Mouse (Mus musculus) limb, embryonic 15.5 days (tissue): ENCODE data around the gene Cylc1. TPM values are rescaled to one million over a fixed set of nuclear protein-coding genes. Genes with fewer than 3 reads are reported as not detected.

ENCODE experiments used
- ATAC-seq: fragments of 200-750 bp; cut with Nextera tagmentation; 2 replicates; pipeline ENCODE4 v1.8.0; 2017; ENCODE audit warnings: low read depth, moderate TSS enrichment; ENCODE audit not compliant: insufficient number of reproducible peaks, low FRiP score, low TSS enrichment
- H3K27ac ChIP-seq: fragments of 300-500 bp; sonication (generic); 2 replicates; pipeline ENCODE4 v1.5.1; 2015; ENCODE audit warnings: moderate library complexity, mild to moderate bottlenecking, inconsistent platforms
- H3K27me3 ChIP-seq: fragments of 300-500 bp; sonication (generic); 2 replicates; pipeline ENCODE4 v1.6.1; 2015; ENCODE audit warnings: inconsistent platforms
- H3K36me3 ChIP-seq: fragments of 300-500 bp; sonication (generic); 2 replicates; pipeline ENCODE4 v1.6.1; 2015; ENCODE audit warnings: inconsistent platforms
- H3K4me1 ChIP-seq: fragments of 300-500 bp; sonication (generic); 2 replicates; pipeline ENCODE4 v1.6.1; 2015; ENCODE audit warnings: inconsistent platforms
- H3K4me2 ChIP-seq: fragments of 300-500 bp; sonication (generic); 2 replicates; pipeline ENCODE4 v1.6.1; 2015; ENCODE audit warnings: mild to moderate bottlenecking, inconsistent platforms
- H3K4me3 ChIP-seq: fragments of 300-500 bp; sonication (generic); 2 replicates; pipeline ENCODE4 v1.5.1; 2015; ENCODE audit warnings: mild to moderate bottlenecking, inconsistent platforms
- H3K9ac ChIP-seq: fragments of 300-500 bp; sonication (generic); 2 replicates; pipeline ENCODE4 v1.6.1; 2015; ENCODE audit warnings: inconsistent platforms
- H3K9me3 ChIP-seq: fragments of 300-500 bp; sonication (generic); 2 replicates; pipeline ENCODE4 v1.6.1; 2016; ENCODE audit warnings: inconsistent platforms
- WGBS: fragments of 180-500 bp; shearing (Covaris S2); methylation state at CpG from one replicate; pipeline ENCODE4 v1.1.7; 2015; 5-methylcytosine and 5-hydroxymethylcytosine counted together
- polyA plus RNA-seq: library from polyadenylated mRNA; unstranded; fragments of >200 nt; fragmentation: Nextera tagmentation; extraction: Ambion mirVana; gene quantifications from 2 replicates; pipeline ENCODE4 v1.2.1, GENCODE M21; 2015

The Cylc1 gene
- polyA plus RNA-seq: not detected in 2 replicates

DNA sequence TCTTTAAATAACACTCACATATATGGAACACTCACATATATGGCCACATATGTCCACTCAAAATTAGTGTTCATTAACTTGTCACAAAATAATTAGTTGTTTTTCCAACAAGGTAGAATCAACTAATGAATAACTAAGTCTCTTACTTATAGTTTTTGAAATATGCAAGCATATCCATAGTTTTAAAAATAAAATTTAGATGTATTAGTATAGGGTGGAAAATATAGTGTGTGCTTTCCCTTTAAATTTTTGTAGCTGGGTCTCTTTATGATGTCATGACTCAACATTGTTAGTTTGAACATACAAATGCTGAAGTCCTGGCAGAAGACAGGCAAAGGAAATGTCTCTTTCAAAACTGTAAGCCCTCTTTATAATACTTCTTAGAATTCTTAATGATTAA is at the start of gene Cylc1:
Gene Cylc1 (plus strand): TSS at position 301 of the 400 bp plus-strand sequence.
- H3K4me2 ChIP-seq: no peak within 1 kb of the TSS
- ATAC-seq: no peak
- H3K4me3 ChIP-seq: no peak within 1 kb of the TSS
- H3K9me3 ChIP-seq: no peaks in the 10 kb centered on the region
- H3K27me3 ChIP-seq: no peaks in the 10 kb centered on the region
- H3K27ac ChIP-seq: no peak within 1 kb of the TSS
- H3K36me3 ChIP-seq: no peaks in the 10 kb centered on the region
- H3K9ac ChIP-seq: no peak within 1 kb of the TSS
- H3K4me1 ChIP-seq: no peaks in the 10 kb centered on the region

DNA sequence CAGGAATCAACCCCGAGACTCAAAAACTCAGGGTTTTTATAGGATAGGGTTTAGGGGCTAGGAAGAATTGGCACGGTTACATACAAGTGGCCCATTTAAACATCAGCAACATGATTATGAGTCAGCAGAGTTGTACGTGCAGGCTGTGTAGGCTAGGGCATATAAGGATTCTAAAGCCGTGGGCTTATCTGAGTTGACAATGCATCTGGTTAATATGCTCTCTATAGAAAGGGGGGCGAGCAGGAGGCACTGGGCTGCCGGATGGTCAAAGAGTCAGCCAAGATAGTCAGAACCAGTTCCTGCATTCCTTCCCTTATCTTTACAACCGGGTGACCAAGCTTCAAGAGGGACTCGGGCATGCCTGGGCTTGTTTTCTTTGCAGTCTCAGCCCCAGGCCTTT is 31.5 kb upstream of the Cylc1 start:
- H3K9me3 ChIP-seq: no peaks in the 10 kb centered on the region
- H3K27me3 ChIP-seq: no peaks in the 10 kb centered on the region
- no peak for ATAC-seq
- no peak overlapping the region for H3K9ac ChIP-seq
- no peak overlapping the region for H3K4me2 ChIP-seq
- WGBS: 82% methylated on average over 8 of the region's 8 CpGs
- H3K27ac ChIP-seq: no peak overlapping the region
- no peak overlapping the region for H3K4me3 ChIP-seq
- H3K36me3 ChIP-seq: no peaks in the 10 kb centered on the region
- H3K4me1 ChIP-seq: no peaks in the 10 kb centered on the region

DNA sequence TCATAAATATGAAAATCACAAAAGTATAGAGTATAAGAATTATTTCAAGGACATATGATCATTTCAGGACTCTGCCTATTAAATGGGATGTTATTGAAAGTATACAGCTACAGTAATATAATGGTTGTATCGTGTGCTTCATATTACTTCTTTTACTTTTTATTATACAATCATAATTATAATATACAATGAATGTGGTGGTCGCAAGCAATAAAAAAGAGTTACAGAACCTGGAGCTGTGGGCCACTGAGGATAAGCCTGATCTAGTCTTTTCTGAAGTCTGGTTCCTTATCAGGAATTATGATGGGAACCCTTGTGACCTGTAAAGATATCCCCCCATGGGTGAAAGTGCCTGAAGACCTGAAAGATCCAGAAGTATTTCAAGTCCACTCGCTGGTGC is 57.8 kb downstream of the Cylc1 start, which contains the start of gene Gm10112:
Gene Gm10112 (plus strand): TSS at position 301 of the 400 bp plus-strand sequence.
- no peak within 1 kb of the TSS for H3K9ac ChIP-seq
- H3K27me3 ChIP-seq: no peaks in the 10 kb centered on the region
- 86% methylated on average over 3 of the region's 3 CpGs for WGBS
- ATAC-seq: no peak
- no peaks in the 10 kb centered on the region for H3K9me3 ChIP-seq
- H3K4me2 ChIP-seq: no peak within 1 kb of the TSS
- H3K27ac ChIP-seq: no peak within 1 kb of the TSS
- H3K36me3 ChIP-seq: no peaks in the 10 kb centered on the region
- H3K4me1 ChIP-seq: no peaks in the 10 kb centered on the region
- H3K4me3 ChIP-seq: no peak within 1 kb of the TSS

Other genes with a start within 250 kb of the Cylc1 start
- gene Gm10112, start 57.9 kb downstream of the Cylc1 start, polyA plus RNA-seq: not detected in 2 replicates